Mouse (Mus musculus): ENCODE data around the gene Ifnar1.

DNA sequence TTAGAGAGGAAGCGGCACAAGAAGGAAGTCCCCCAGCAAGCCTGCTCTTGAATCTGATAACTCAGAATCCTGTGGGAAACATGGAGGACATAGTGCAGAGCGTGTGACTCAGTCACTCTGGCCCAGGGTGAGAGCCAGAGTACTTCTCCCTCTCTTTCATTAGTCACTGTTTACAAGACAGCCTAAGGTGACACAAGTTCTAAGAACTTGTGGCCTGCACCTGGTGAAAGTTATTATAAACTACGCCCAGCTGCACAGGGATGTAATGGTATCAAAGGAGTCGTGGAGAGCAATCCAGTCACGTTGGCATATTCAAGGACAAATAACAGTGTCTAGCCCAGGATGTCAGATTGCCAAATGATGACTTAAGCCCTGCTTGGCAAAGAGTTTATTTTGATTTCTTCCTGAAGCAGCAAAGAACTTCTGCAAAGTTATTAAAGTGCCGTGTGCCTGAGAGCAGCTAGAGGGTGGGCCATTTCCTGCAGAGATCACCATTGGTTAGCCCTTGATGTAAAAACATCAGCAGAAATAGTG, 32.6 kb upstream of the Ifnar1 start:
- no peak for TF ChIP-seq CTCF (IDR thresholded peaks at IDR 0.05; ENCODE audit: control insufficient read depth, insufficient read depth, low read length)
- TF ChIP-seq POLR2A (IDR thresholded peaks at IDR 0.05; ENCODE audit: borderline replicate concordance, control insufficient read depth, low read depth, low read length) = no peak

All from bone marrow, adult 2 months (tissue).